Mouse (Mus musculus): ENCODE data around the gene Hs6st1. TPM values are rescaled to one million over a fixed set of nuclear protein-coding genes. Genes with fewer than 3 reads are reported as not detected.

Gene Hs6st1
- polyA plus RNA-seq, 1 experiment from 2014 or later = 23.6 TPM

DNA sequence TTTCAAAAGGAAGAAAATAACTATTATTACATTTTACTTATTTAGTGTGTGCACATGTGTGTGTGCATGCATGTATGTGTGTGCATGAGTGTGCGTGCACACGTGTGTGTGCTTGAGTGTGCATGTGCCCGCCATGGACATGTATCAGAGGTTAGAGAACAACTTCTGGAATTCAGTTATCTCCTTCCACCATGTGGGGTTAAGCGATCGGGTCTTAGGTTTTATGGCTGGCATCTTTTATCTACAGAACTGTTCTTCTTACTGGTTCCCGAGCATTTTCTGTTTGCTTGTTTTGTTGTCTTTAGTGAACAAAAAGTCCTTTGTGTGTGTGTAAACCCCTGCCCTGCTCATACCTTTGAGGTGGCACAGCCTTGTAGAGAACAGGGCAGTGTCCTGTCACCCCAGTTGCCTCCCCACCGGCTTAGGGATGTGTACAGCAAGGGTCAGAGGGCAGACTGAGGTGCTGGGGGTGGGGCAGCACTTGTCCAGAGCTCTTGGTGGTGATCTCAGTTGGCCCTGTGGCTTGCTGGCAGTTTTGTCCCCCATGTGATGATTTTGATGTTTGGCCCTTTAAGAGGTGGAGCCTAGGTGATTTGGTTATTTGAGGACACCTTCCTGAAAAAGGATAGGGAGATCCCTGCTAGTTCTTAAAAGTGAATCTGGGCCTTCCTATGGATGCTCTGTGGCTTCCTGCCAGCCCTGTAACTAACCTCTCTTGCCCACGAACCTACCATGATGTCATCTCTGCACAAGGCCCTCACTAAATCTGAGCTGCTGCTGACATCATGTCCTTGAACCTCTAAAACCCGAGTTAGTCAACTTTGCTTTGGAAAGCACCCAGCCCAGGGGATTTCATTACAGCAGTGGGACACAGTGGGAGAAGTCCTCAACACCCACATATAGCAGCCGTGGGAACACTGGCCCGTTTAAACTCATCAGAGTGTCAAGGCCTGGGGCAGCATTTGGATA is 4.7 kb downstream of the Hs6st1 start:
- H3K27me3 ChIP-seq (ENCODE audit: insufficient read depth, low read length) = no peaks in the 10 kb centered on the region
- WGBS = 45% methylated on average over 11 of the region's 11 CpGs
- peak overlapping the region; percentile 94 for H3K4me2 ChIP-seq (ENCODE audit: low read length)
- peaks cover 75% of the 10 kb centered on the region for H3K4me1 ChIP-seq (replicated peaks; ENCODE audit: insufficient read depth, low read length)
- no peak for TF ChIP-seq CTCF (IDR thresholded peaks at IDR 0.05; ENCODE audit: low read depth)
- H3K9me3 ChIP-seq (replicated peaks; ENCODE audit: low read length) = no peaks in the 10 kb centered on the region
- H3K36me3 ChIP-seq (ENCODE audit: insufficient read depth, low read length) = 0 out of 2 replicates have a peak, but pooled peaks cover 3% of the 10 kb centered on the region
- peak overlapping the region; percentile 50 for H3K27ac ChIP-seq
- ATAC-seq (replicated peaks; ENCODE audit: low FRiP score, low read depth) (no peak), DNase-seq (ENCODE audit: low spot score) (no peak)
- peak overlapping the region; percentile 7; the same call in 1 of the 2 replicates for H3K4me3 ChIP-seq (replicated peaks; ENCODE audit: low read depth, low read length)
- H3K9ac ChIP-seq (ENCODE audit: low read depth, low read length) = peak overlapping the region; percentile 31; the same call in 1 of the 2 replicates

DNA sequence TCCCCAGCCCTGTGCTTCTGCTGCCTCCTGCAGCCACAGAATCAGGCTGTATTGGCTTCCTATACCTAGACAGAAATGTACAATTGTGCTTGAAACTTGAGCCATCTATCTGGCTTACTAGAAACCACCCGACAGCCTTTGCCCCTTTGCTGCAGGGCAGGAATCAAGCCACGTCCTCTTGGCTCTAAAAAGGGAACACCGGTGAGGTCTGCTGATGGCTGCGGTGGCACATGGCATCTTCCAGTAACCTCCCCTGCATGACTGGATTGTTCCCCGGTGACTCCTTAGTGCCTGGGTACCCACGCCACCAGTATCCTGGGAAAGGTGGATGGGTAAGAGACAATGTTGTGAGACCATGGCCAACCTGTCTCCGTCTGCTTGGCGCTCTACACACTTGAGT is 5.4 kb downstream of the Hs6st1 start:
- DNase-seq (ENCODE audit: low spot score) (no peak), ATAC-seq (replicated peaks; ENCODE audit: low FRiP score, low read depth) (no peak)
- no peak overlapping the region for H3K4me3 ChIP-seq (replicated peaks; ENCODE audit: low read depth, low read length)
- H3K36me3 ChIP-seq (ENCODE audit: insufficient read depth, low read length) = 0 out of 2 replicates have a peak, but pooled peaks cover 3% of the 10 kb centered on the region
- H3K27ac ChIP-seq = peak overlapping the region; percentile 50
- TF ChIP-seq CTCF (IDR thresholded peaks at IDR 0.05; ENCODE audit: low read depth) = no peak
- no peaks in the 10 kb centered on the region for H3K9me3 ChIP-seq (replicated peaks; ENCODE audit: low read length)
- peak overlapping the region; percentile 31; the same call in 1 of the 2 replicates for H3K9ac ChIP-seq (ENCODE audit: low read depth, low read length)
- no peaks in the 10 kb centered on the region for H3K27me3 ChIP-seq (ENCODE audit: insufficient read depth, low read length)
- peak overlapping the region; percentile 94; the same call in 1 of the 2 replicates for H3K4me2 ChIP-seq (ENCODE audit: low read length)
- H3K4me1 ChIP-seq (replicated peaks; ENCODE audit: insufficient read depth, low read length) = peaks cover 79% of the 10 kb centered on the region
- WGBS = 61% methylated on average over 8 of the region's 8 CpGs

DNA sequence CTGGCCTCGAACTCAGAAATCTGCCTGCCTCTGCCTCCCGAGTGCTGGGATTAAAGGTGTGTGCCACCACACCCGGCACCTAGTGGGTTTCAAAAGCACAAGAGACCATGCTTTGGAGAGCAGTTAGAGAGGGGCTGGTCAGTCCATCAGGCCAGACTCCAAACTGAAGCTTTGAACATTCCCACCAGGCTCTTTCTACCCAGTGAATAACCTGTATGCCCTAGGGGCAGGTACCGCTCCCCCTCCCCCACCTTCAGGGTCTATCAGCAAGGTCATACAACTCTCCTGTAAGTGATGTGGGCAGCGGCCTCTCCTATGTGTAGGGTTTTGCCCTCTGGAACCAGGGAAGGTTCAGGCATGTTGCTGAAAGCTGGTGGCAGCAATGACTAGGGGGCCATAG is 6.0 kb downstream of the Hs6st1 start:
- Histone ChIP-seq H3K36me3 (ENCODE audit: insufficient read depth, low read length) (0 out of 2 replicates have a peak, but pooled peaks cover 3% of the 10 kb centered on the region), H3K4me3 (replicated peaks; ENCODE audit: low read depth, low read length) (no peak overlapping the region), H3K4me2 (ENCODE audit: low read length) (peak overlapping the region; percentile 8; the same call in 1 of the 2 replicates), H3K9me3 (replicated peaks; ENCODE audit: low read length) (no peaks in the 10 kb centered on the region), H3K9ac (ENCODE audit: low read depth, low read length) (no peak overlapping the region), H3K27me3 (ENCODE audit: insufficient read depth, low read length) (no peaks in the 10 kb centered on the region), H3K4me1 (replicated peaks; ENCODE audit: insufficient read depth, low read length) (peaks cover 85% of the 10 kb centered on the region), H3K27ac (peak overlapping the region; percentile 75)
- WGBS = 82% methylated on average over 4 of the region's 5 CpGs
- ATAC-seq (replicated peaks; ENCODE audit: low FRiP score, low read depth) (no peak), DNase-seq (ENCODE audit: low spot score) (no peak)
- TF ChIP-seq CTCF (IDR thresholded peaks at IDR 0.05; ENCODE audit: low read depth) = no peak

DNA sequence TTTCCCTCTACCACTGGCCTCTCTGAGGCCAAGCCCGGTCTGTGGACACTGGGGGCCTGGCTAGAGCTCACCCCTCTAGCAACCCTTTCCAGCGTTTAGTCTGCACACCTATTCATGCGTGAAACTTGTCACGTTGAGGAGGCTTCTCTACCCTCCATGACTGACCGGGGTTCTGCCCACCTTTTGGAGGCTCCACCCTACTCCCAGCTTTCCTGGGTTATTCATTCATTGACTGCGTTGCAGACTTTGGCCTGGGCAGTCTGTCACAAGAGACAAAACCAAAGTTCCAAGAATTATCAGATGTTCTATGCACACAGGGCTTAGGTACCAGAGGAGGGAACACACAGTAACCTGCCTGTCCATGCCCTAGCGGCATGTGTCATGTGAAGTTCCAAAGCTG is 6.8 kb downstream of the Hs6st1 start:
- no peaks in the 10 kb centered on the region for H3K27me3 ChIP-seq (ENCODE audit: insufficient read depth, low read length)
- H3K9ac ChIP-seq (ENCODE audit: low read depth, low read length) = no peak overlapping the region
- H3K4me3 ChIP-seq (replicated peaks; ENCODE audit: low read depth, low read length) = no peak overlapping the region
- peak overlapping the region; percentile 75 for H3K27ac ChIP-seq
- no peaks in the 10 kb centered on the region for H3K9me3 ChIP-seq (replicated peaks; ENCODE audit: low read length)
- H3K36me3 ChIP-seq (ENCODE audit: insufficient read depth, low read length) = 0 out of 2 replicates have a peak, but pooled peaks cover 3% of the 10 kb centered on the region
- TF ChIP-seq CTCF (IDR thresholded peaks at IDR 0.05; ENCODE audit: low read depth) = no peak
- H3K4me2 ChIP-seq (ENCODE audit: low read length) = peak overlapping the region; percentile 8; the same call in 1 of the 2 replicates
- peak; percentile 43 for ATAC-seq (replicated peaks; ENCODE audit: low FRiP score, low read depth)
- WGBS = 36% methylated on average over 7 of the region's 7 CpGs
- DNase-seq (ENCODE audit: low spot score) = no peak
- H3K4me1 ChIP-seq (replicated peaks; ENCODE audit: insufficient read depth, low read length) = peaks cover 86% of the 10 kb centered on the region

DNA sequence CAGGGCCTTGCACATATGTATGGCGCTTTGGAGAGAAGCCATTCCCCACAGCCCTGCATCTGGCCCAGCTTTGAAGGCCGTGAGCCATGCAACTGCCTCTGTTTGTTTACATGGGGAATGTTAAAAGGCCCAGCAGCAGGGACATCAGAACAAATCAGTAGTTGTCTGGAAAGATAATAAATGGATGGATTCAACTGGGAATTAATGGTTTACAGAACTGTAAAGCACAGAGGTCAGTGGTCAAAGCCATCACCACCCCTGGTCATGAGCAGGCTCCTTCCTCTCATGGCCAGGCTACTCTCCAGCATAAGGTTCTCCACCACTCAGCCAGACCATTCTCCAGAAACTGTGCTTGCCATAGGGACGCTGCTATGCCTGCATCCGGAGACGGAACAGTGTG is 7.5 kb downstream of the Hs6st1 start:
- DNase-seq (ENCODE audit: low spot score) = no peak

DNA sequence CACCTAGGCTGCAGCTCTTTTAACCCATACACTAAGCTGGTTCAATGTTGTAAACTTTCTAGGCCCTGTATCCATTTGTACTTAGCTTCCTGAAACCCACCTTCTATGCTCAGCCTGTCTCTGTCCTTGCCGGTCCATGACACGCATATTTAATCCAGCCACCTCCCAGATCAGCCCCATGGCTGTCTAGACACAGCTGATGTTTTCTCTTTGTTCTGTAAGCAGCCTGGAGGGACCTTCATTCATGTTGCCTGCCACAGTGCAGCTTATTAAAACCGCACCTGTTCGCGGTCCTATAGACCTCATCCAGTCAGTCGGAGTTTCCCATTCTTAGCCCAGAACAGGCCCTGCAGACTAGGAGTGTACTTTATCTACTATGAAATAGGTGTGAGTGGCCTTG is 8.9 kb downstream of the Hs6st1 start:
- TF ChIP-seq CTCF (IDR thresholded peaks at IDR 0.05; ENCODE audit: low read depth) = no peak
- Histone ChIP-seq H3K9ac (ENCODE audit: low read depth, low read length) (no peak overlapping the region), H3K4me3 (replicated peaks; ENCODE audit: low read depth, low read length) (no peak overlapping the region), H3K4me1 (replicated peaks; ENCODE audit: insufficient read depth, low read length) (peaks cover 85% of the 10 kb centered on the region), H3K36me3 (ENCODE audit: insufficient read depth, low read length) (0 out of 2 replicates have a peak, but pooled peaks cover 3% of the 10 kb centered on the region), H3K9me3 (replicated peaks; ENCODE audit: low read length) (no peaks in the 10 kb centered on the region), H3K27ac (peak overlapping the region; percentile 19; the same call in 1 of the 2 replicates), H3K4me2 (ENCODE audit: low read length) (no peak overlapping the region), H3K27me3 (ENCODE audit: insufficient read depth, low read length) (no peaks in the 10 kb centered on the region)
- no peak for DNase-seq (ENCODE audit: low spot score)
- 71% methylated on average over 6 of the region's 6 CpGs for WGBS
- ATAC-seq (replicated peaks; ENCODE audit: low FRiP score, low read depth) = no peak

More for the DNA sequence above, 7.5 kb downstream of the Hs6st1 start:
- WGBS = 75% methylated on average over 5 of the region's 5 CpGs
- Histone ChIP-seq H3K9me3 (replicated peaks; ENCODE audit: low read length) (no peaks in the 10 kb centered on the region), H3K27me3 (ENCODE audit: insufficient read depth, low read length) (no peaks in the 10 kb centered on the region), H3K4me1 (replicated peaks; ENCODE audit: insufficient read depth, low read length) (peaks cover 85% of the 10 kb centered on the region), H3K4me3 (replicated peaks; ENCODE audit: low read depth, low read length) (no peak overlapping the region), H3K9ac (ENCODE audit: low read depth, low read length) (no peak overlapping the region), H3K4me2 (ENCODE audit: low read length) (peak overlapping the region; percentile 0; the same call in 1 of the 2 replicates), H3K27ac (peak overlapping the region; percentile 75), H3K36me3 (ENCODE audit: insufficient read depth, low read length) (0 out of 2 replicates have a peak, but pooled peaks cover 3% of the 10 kb centered on the region)
- no peak for ATAC-seq (replicated peaks; ENCODE audit: low FRiP score, low read depth)
- no peak for TF ChIP-seq CTCF (IDR thresholded peaks at IDR 0.05; ENCODE audit: low read depth)

All from kidney, postnatal 0 days (tissue).